Mouse (Mus musculus) layer of hippocampus, adult 18-20 months (tissue): ENCODE data around the gene Ddx42. TPM values are rescaled to one million over a fixed set of nuclear protein-coding genes. Genes with fewer than 3 reads are reported as not detected.

Source experiments
- DNase-seq, 2 experiments: peaks; one replicate each; pipeline ENCODE4 v3.0.0; 2022; ENCODE audit warnings: low spot score in 2 of 2
- total RNA-seq, 2 experiments: library from RNA; stranded (reverse); gene quantifications; 2 replicates each; pipeline ENCODE4 v1.2.3; 2021

Gene Ddx42
- total RNA-seq, 2 experiments from 2014 or later: 65.8 to 68.2 TPM

GRCm38 (mm10) chr11:106267311-106267852 lies 50.7 kb downstream of the Ddx42 start:
- peak in 1 of 2 experiments; percentile 39 for DNase-seq

- DNase-seq: no peak
These were observed 51.1 kb downstream of the Ddx42 start for GRCm38 (mm10) chr11:106267871-106268270.

GRCm38 (mm10) chr11:106268326-106269059 lies 51.8 kb downstream of the Ddx42 start:
- DNase-seq: peak; percentile 59 to 88

GRCm38 (mm10) chr11:106269060-106269431 lies 52.3 kb downstream of the Ddx42 start:
- DNase-seq: peak in 1 of 2 experiments; percentile 40

- DNase-seq: no peak
These were observed 54.5 kb downstream of the Ddx42 start for GRCm38 (mm10) chr11:106271131-106271793.

GRCm38 (mm10) chr11:106271794-106272643 lies 55.3 kb downstream of the Ddx42 start:
- no peak for DNase-seq

GRCm38 (mm10) chr11:106272644-106273310 lies 56.1 kb downstream of the Ddx42 start, which contains the start of gene Smarcd2:
TSS of gene Smarcd2 (minus strand) at chr11:106272972.
- DNase-seq: peak; percentile 99

GRCm38 (mm10) chr11:106273311-106273684 lies 56.6 kb downstream of the Ddx42 start:
- no peak for DNase-seq

- DNase-seq: no peak
These were observed 57.1 kb downstream of the Ddx42 start for GRCm38 (mm10) chr11:106273811-106274210.

GRCm38 (mm10) chr11:106274374-106274773 lies 57.6 kb downstream of the Ddx42 start:
- DNase-seq: no peak

GRCm38 (mm10) chr11:106274971-106275411 lies 58.3 kb downstream of the Ddx42 start:
- DNase-seq: no peak

GRCm38 (mm10) chr11:106276454-106276853 lies 59.7 kb downstream of the Ddx42 start, which contains the start of gene Tcam1:
TSS of gene Tcam1 (plus strand) at chr11:106276672.
- peak; percentile 88 to 97 for DNase-seq

- no peak for DNase-seq
These were observed 65.7 kb downstream of the Ddx42 start for GRCm38 (mm10) chr11:106282452-106282851.

GRCm38 (mm10) chr11:106283371-106283770 lies 66.6 kb downstream of the Ddx42 start:
- no peak for DNase-seq

- no peak for DNase-seq
These were observed 67.4 kb downstream of the Ddx42 start for GRCm38 (mm10) chr11:106284126-106284525.

- no peak for DNase-seq
These were observed 69.5 kb downstream of the Ddx42 start for GRCm38 (mm10) chr11:106286206-106286605.

GRCm38 (mm10) chr11:106286987-106287386 lies 70.3 kb downstream of the Ddx42 start:
- no peak for DNase-seq

- no peak for DNase-seq
These were observed 72.6 kb downstream of the Ddx42 start for GRCm38 (mm10) chr11:106289369-106289768.

GRCm38 (mm10) chr11:106290376-106290775 lies 73.7 kb downstream of the Ddx42 start:
- no peak for DNase-seq

- DNase-seq: peak in 1 of 2 experiments; percentile 20
These were observed 75.1 kb downstream of the Ddx42 start for GRCm38 (mm10) chr11:106291861-106292260.
